Mouse (Mus musculus): ENCODE data around the gene Bbs9.

The Bbs9 gene

GRCm38 (mm10) chr9:22468170-22468898, 7.2 kb upstream of the Bbs9 start:
- peak; percentile 80 to 87 for DNase-seq

GRCm38 (mm10) chr9:22468899-22469259, 6.6 kb upstream of the Bbs9 start:
- no peak for DNase-seq

- DNase-seq: no peak
Observed at GRCm38 (mm10) chr9:22469643-22470042, 5.9 kb upstream of the Bbs9 start, which contains the start of gene Rp9. Gene Rp9 (minus strand): TSS chr9:22469743.

GRCm38 (mm10) chr9:22476265-22476664, 750 bp downstream of the Bbs9 start:
- DNase-seq: peak in 1 of 2 experiments; percentile 12

GRCm38 (mm10) chr9:22478946-22479345, 3.4 kb downstream of the Bbs9 start:
- no peak for DNase-seq

- no peak for DNase-seq
Observed at GRCm38 (mm10) chr9:22483866-22484561, 8.5 kb downstream of the Bbs9 start.

GRCm38 (mm10) chr9:22484562-22485308, 9.2 kb downstream of the Bbs9 start:
- DNase-seq: no peak

- no peak for DNase-seq
Observed at GRCm38 (mm10) chr9:22486211-22486610, 10.7 kb downstream of the Bbs9 start.

GRCm38 (mm10) chr9:22488963-22489362, 13.4 kb downstream of the Bbs9 start:
- DNase-seq: no peak

GRCm38 (mm10) chr9:22494203-22494807, 18.8 kb downstream of the Bbs9 start:
- DNase-seq: peak in 1 of 2 experiments; percentile 19

GRCm38 (mm10) chr9:22495133-22495532, 19.6 kb downstream of the Bbs9 start:
- peak in 1 of 2 experiments; percentile 6 for DNase-seq

GRCm38 (mm10) chr9:22497021-22497767, 21.7 kb downstream of the Bbs9 start:
- DNase-seq: no peak

- no peak for DNase-seq
Observed at GRCm38 (mm10) chr9:22502972-22503371, 27.5 kb downstream of the Bbs9 start.

GRCm38 (mm10) chr9:22503581-22503980, 28.1 kb downstream of the Bbs9 start:
- DNase-seq: no peak

GRCm38 (mm10) chr9:22505574-22505973, 30.1 kb downstream of the Bbs9 start:
- no peak for DNase-seq

- DNase-seq: no peak
Observed at GRCm38 (mm10) chr9:22515076-22515475, 39.6 kb downstream of the Bbs9 start.

- DNase-seq: peak; percentile 57 to 59
Observed at GRCm38 (mm10) chr9:22518394-22519041, 43.0 kb downstream of the Bbs9 start.

- DNase-seq: no peak
Observed at GRCm38 (mm10) chr9:22523460-22523859, 47.9 kb downstream of the Bbs9 start.

- no peak for DNase-seq
Observed at GRCm38 (mm10) chr9:22530734-22531489, 55.4 kb downstream of the Bbs9 start.

GRCm38 (mm10) chr9:22532112-22532511, 56.6 kb downstream of the Bbs9 start:
- no peak for DNase-seq
